Mouse (Mus musculus) heart, postnatal 4 days (tissue): ENCODE data around the gene Alkbh4. TPM values are rescaled to one million over a fixed set of nuclear protein-coding genes. Genes with fewer than 3 reads are reported as not detected.

Experiments
- DNase-seq: peaks from one replicate; pipeline ENCODE4 v3.0.0; 2021
- microRNA-seq, 2 experiments: library from miRNA; unstranded; fragments of <30 nt; microRNA quantifications; one replicate each; pipeline ENCODE4 v1.2.0; 2021 to 2022
- total RNA-seq, 2 experiments: library from RNA; stranded (reverse); gene quantifications; 2 replicates each; pipeline ENCODE4 v1.2.3; 2021

Gene Alkbh4
- total RNA-seq, 2 experiments from 2014 or later: 6.5 to 7.4 TPM

GRCm38 (mm10) chr5:136182049-136182448 lies 46.1 kb downstream of the Alkbh4 start:
- no peak for DNase-seq

DNA sequence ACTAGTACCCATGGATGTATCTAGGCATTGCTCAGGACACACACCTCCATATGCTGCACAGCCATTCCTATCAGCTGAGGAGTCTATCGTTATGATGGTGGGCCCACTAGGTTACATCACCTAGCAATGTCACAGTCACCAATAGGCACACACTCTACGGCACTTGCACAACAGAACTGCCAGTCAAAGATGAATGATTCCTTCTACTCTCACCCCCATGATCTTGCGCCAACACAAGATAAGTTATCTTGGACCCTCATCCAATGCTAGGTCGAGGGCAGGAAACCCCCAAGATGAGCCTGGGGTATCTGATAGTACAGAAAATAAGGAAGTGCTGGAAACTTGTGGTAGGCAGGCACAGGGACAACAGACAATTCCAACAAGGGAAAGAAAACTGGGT lies 46.9 kb downstream of the Alkbh4 start:
- no peak for DNase-seq

DNA sequence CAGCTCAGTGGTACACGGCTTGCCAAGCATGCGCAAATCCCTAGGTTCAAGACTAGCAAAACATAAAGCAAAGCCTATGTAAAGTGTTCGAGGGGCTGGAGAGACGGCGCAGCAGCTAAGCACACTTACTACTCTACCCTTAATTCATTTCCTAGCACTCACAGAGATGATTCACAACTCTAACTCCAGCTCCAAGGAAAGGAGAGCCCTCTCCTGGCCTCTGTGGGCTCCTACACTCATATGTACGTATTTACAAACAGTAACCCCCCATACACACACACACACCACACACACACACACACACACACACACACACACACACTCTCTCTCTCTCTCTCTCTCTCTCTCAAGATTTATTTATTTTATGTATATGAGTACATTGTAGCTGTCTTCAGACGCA lies 47.8 kb downstream of the Alkbh4 start:
- DNase-seq: no peak

DNA sequence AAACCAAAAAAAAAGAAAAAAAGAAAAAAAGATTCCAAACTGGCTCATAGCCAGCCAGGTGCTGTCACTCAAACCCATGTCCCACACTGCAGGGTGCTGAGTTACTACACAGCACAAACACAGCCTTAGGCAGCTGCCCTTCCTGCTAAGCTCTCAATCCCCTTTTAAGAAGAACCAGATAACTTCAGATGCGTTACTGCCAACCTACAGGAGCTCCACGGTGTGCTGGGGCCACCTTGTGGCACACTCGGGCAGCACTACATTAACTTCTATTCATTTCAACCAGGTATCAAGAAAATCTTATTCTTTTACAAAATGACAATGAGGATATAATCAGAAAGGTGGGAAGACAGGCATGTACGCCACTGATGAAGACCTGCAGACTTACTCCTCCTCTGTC lies 50.8 kb downstream of the Alkbh4 start:
- DNase-seq: peak; percentile 66

Small RNA genes lying within 50 kb of the gene (microRNA-seq; reads per million reads assigned to microRNA genes)
- gene Mir7035: 0 to 0.20 reads per million in 2 experiments

Other genes with a start within 250 kb of the Alkbh4 start
- 100 to 1,000 TPM; 397 to 401 TPM for gene Hspb1, start 248.2 kb upstream of the Alkbh4 start, total RNA-seq
- 100 to 1,000 TPM; 285 to 292 TPM for gene Ywhag, start 201.5 kb upstream of the Alkbh4 start, total RNA-seq
- gene Ssc4d, start 161.6 kb upstream of the Alkbh4 start, total RNA-seq: under 1 TPM; 0.36 to 0.69 TPM
- gene Zp3, start 156.0 kb upstream of the Alkbh4 start, total RNA-seq: not detected
- gene Dtx2, start 141.3 kb upstream of the Alkbh4 start, total RNA-seq: 10 to 100 TPM in 1 of 2 experiments, 1 to 10 TPM in 1; 9.7 to 10.7 TPM
- gene Upk3b, start 97.7 kb upstream of the Alkbh4 start, total RNA-seq: 10 to 100 TPM; 25.8 to 30.7 TPM
- gene Upk3bl, start 81.7 kb upstream of the Alkbh4 start, total RNA-seq: not detected
- gene Rasa4, start 52.2 kb upstream of the Alkbh4 start, total RNA-seq: 1 to 10 TPM; 2.1 to 2.4 TPM
- gene Polr2j, start 19.5 kb upstream of the Alkbh4 start, total RNA-seq: 10 to 100 TPM; 63.4 to 67.3 TPM
- 1 to 10 TPM; 7.9 to 9.5 TPM for gene Lrwd1, start 72 bp upstream of the Alkbh4 start, total RNA-seq
- 1 to 10 TPM; 2.0 to 3.3 TPM for gene Orai2, start 34.6 kb downstream of the Alkbh4 start, total RNA-seq
- gene Prkrip1, start 62.8 kb downstream of the Alkbh4 start, total RNA-seq: 10 to 100 TPM; 27.9 to 32.6 TPM
- 1 to 10 TPM; 2.3 to 2.5 TPM for gene Sh2b2, start 110.4 kb downstream of the Alkbh4 start, total RNA-seq